Mouse (Mus musculus) adrenal gland, adult 10 weeks (tissue): Measurements from ENCODE around the gene Gm4924. TPM values are rescaled to one million over a fixed set of nuclear protein-coding genes. Genes with fewer than 3 reads are reported as not detected.

Source experiments
- polyA plus RNA-seq: library from polyadenylated mRNA; stranded (reverse); fragments of 350-450 nt; fragmentation: Illumina TruSeq; extraction: RNeasy Lipid Tissue Mini Kit (QIAGEN cat#74804); gene quantifications from one replicate; pipeline ENCODE4 v1.2.3, GENCODE M21; 2014; ENCODE audit warnings: low read depth, low replicate concordance

The Gm4924 gene
- polyA plus RNA-seq: 11.5 TPM

DNA sequence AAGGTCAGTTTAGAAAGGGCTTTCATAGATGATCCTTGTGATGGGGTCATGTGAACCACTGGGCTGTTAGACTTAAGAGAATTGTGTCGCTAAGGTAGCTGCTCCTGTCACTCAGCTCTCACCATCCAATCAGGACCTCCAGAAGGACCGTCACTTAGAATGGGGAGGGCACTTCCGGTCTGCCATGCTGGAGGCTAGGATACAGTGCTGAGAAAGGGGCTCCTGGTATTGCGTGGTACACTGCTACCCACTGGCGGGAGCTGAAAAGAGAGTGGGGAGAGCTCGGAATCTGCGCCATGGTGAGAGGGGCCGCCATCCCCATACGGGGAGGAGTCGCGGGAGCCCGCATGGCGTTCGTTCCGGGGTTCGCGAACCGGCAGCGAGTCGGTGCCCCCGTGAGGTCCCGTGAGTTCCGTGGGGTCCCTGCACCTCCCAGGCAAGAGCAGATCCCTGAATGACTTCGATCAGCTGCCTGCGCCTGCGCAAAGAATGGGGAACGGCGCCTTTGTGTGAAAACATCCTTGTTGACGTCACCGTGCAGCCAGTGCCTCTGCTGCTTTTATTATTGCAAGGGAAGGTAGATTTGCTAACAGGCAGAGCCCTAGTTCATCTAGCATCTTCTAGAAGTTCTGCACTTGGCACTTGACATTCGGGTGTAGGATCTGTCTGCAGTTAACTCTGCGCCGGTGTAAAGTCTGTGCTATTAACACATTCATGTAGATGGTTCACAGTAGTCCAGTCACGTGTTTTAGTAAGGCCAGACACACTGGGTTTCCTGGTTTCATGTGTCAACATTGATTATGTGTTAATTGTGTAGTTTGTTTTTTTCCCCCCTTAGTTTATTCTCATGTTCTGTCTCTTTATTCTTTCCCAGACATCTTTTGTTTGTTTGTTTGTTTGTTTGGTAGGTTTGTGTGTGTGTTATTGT lies at the start of gene Gm4924:
Gm4924 (plus strand) TSS at position 173 of the 928 bp plus-strand sequence.

DNA sequence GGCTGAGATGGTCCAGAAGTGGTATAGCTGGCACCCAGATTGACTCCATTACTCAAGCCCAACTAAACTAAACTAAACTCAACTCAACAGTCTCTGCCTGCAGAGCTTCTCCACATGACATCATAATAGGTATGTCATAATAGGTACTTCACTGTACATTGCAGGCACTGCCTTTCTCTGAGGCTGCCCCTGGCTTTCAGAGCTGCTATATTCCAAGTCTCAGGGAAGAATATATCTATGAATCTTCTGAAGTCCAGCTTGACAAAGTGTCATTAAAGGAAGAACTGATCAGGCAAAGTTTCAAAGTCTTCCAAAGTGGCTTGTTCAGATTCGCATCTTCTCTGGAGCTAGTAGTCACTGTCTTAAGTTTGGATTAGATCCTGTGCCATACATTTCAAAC lies 37.6 kb upstream of the Gm4924 start, which contains the start of gene 4932415D10Rik:
4932415D10Rik (minus strand) TSS at position 101 of the 400 bp plus-strand sequence.

Other genes starting within 250 kb of the Gm4924 start
- gene AU041133, start 226.2 kb upstream of the Gm4924 start, polyA plus RNA-seq: 14.4 TPM
- gene Zfp938, start 113.0 kb upstream of the Gm4924 start, polyA plus RNA-seq: 41.6 TPM
- gene 4932415D10Rik, start 37.7 kb upstream of the Gm4924 start, polyA plus RNA-seq: not detected
- not detected for gene Gm1553, start 138.4 kb downstream of the Gm4924 start, polyA plus RNA-seq